Mouse (Mus musculus): ENCODE data around the gene Hmgcr.

DNA sequence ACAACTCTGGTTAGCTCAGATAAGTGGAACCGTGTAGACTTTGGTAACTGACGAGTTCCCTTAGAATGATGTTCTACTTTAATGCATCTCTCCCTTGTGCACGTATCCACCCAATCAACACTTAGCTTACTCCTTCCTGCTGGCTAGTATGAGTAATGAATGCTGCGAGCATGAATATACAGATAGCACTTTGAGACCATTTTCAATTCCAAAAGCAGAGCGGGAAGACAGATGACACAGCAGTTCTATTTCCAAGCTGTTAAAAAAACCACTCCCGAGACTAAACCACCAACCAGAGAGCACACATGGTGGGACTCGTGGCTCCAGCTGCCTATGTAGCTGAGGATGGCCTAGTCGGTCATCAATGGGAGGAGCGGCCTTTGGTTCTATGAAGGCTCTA is 17.7 kb downstream of the Hmgcr start:
- no peak for TF ChIP-seq CTCF (IDR thresholded peaks at IDR 0.05; ENCODE audit: low read depth)
- no peak for TF ChIP-seq EP300 (IDR thresholded peaks at IDR 0.05; ENCODE audit: low read depth)
